Mouse (Mus musculus) kidney, adult 2 months (tissue): Measurements from ENCODE around the gene Vmn1r68.

Experiments
- CTCF ChIP-seq: fragments of 200-500 bp; conservative IDR thresholded peaks from 2 replicates; pipeline ENCODE4 v1.5.1; 2011; ENCODE audit warnings: low read depth, mild to moderate bottlenecking, control low read depth, low read length, moderate library complexity, mixed read lengths; ENCODE audit not compliant: insufficient read depth, insufficient read length
- POLR2A ChIP-seq: fragments of 200-500 bp; IDR thresholded peaks from one replicate; pipeline ENCODE4 v1.6.1; 2011; ENCODE audit warnings: low read depth, low read length, control low read depth

- TF ChIP-seq POLR2A (no peak), CTCF (no peak)
These were observed 63.3 kb downstream of the Vmn1r68 start, which contains the start of gene Zik1 for GRCm38 (mm10) chr7:10494786-10495521.
